Mouse (Mus musculus): ENCODE results near the gene Brox.
A peak's percentile ranks its signal among the peaks of the same experiment; 100 is the strongest.
"Not testable (repeated sequence)": the region's sequence is repeated elsewhere in the genome, so short reads cannot be mapped to it uniquely, and the experiment has no call there.

The Brox gene

DNA sequence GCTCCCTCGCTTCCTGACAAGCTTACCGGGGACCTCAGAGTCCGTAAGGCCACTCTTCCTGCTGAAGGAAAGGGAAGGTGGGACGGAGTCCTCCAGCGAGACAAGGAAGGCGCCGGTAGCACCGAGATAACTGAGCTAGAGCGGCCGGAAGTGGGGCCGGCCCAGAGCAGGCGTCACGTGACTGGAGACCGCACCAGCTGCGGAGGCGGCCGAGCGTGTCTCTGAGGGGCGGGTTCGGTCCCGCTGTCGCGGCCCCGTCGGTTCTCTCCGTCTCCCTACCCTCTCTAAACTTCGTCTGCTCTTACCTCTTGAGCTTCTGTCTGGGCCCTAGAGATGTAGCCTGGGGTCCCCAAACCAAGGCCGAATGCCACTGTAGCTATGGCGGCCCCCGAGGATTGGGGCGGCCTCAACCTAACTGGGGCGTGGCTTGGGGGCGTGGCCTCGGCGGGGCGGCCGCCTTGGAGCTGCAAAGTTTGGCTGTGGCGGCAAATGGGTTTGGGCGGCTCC lies at the start of gene Brox:
Brox (minus strand) TSS at position 393 of the 507 bp plus-strand sequence.
- DNase-seq = peak; percentile 94

- no peak for DNase-seq
These were observed 48.7 kb upstream of the Brox start for GRCm38 (mm10) chr1:183345817-183346195.

- DNase-seq = peak; percentile 76
These were observed 48.1 kb upstream of the Brox start for GRCm38 (mm10) chr1:183344886-183345816.

DNA sequence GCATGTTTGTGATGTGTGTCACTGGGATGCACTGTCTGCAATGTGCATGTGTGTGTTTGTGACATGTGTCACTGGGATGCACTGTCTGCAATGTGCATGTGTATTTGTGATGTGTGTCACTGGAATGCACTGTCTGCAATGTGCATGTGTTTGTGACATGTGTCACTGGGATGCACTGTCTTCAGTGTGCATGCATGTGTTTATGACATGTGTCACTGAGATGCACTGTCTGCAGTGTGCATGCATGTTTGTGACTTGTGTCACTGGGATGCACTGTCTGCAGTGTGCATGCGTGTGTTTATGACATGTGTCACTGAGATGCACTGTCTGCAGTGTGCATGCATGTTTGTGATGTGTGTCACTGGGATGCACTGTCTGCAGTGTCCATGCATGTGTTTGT lies 45.8 kb upstream of the Brox start:
- DNase-seq = not testable (repeated sequence)

DNA sequence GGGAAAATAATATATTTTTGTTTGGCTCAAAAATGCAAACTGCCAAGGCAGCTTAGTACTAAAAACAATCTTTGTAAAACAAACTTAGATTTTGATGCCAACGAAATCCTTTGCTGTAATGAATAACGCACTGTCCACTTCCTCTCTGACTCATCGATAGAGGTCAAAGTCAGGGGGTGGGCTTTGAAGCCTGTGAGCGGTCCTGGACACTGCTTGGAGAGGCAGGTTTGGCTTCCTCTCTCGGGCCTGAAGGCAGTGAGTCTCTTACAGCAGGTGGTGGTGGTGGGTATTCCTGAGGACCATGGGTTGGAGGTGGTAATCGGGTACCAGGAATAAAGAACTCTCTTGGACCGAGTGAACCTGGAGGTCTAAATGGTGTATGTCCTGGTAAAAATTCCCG lies 30.1 kb upstream of the Brox start:
- no peak for DNase-seq

- no peak for DNase-seq
These were observed 27.4 kb upstream of the Brox start for GRCm38 (mm10) chr1:183324433-183324832.

DNA sequence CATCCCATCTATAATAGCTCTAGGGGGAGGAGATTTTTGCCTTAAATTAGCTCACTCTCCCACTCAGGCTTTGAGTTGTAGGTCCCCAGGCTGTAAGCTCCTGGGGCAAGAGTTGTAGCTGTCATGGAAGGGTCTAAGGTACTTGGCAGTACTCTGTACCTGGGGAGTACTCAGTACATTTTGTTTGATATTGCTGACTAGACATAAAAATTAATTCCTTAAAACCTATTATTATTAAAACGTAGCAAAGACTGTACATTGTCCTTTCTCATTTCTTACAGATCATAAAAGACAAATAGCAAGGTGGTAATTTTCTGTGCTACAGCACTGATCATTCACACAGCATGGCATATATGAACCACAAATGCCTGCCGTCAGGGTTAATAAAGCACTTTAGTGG lies 26.9 kb upstream of the Brox start:
- no peak for DNase-seq

- DNase-seq = not testable (repeated sequence)
These were observed 25.4 kb upstream of the Brox start for GRCm38 (mm10) chr1:183322496-183322895.

DNA sequence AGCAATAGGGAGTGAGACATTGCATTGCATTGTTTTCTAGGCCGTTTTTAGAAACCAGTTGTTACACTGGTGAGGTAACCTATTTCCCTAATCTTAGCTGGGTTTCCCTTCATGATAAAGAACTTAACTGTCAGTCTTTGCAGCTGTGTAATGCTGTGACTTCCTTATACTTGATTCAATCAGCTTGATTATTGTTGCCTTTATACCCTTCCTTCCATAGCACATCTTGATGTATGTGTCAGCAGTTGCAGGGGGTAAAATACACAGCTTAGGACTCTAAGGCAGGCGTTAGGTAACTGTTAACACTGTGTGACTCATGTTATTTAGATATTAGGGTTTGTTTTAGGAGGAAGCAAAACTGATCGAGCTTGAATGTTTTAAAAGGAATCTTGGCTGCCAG lies 23.6 kb upstream of the Brox start:
- DNase-seq = no peak

GRCm38 (mm10) chr1:183315783-183316182 lies 18.7 kb upstream of the Brox start:
- no peak for DNase-seq

DNA sequence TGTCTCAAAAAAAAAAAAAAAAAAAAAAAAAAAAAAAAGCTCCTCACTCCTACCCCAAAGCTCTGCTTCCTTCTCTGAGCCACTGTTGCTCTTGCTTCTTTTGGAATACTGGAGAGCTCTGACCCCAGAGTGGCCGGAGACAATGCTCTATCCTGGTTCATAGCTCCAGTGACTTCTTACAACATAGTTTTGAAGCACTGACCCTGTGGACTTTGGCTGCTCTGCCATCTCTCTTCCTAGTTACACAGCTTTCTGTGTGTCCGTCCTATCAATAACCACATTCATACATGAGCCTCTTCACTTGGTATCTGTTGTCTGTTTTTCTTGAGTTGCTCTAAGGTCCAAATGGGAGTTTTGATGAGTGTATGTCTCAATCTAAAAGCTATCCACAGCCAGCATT lies 15.0 kb upstream of the Brox start:
- no peak for DNase-seq

GRCm38 (mm10) chr1:183309601-183310000 lies 12.5 kb upstream of the Brox start:
- DNase-seq = not testable (repeated sequence)

DNA sequence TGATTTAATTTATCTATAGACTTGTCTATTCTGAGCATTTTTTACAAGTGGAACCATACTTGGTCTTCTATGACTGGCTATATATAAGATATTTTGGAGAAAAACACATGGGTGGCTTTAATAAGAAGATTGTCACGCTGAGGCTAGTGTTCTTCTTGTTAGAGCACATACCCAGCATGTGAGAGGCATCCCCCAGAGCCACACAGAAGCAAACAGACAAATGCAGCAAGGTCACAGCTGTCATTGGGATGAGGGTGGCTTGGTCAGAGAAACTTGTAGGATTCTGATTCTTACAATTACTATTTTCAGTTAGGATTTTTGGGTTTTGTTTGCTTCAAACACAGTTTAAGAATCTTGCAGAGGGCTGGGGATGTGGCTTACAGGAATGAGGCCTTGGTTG lies 11.4 kb upstream of the Brox start:
- no peak for DNase-seq

GRCm38 (mm10) chr1:183307555-183307954 lies 10.5 kb upstream of the Brox start:
- no peak for DNase-seq

- DNase-seq = peak; percentile 89
These were observed 2.1 kb upstream of the Brox start for GRCm38 (mm10) chr1:183299161-183299560.

DNA sequence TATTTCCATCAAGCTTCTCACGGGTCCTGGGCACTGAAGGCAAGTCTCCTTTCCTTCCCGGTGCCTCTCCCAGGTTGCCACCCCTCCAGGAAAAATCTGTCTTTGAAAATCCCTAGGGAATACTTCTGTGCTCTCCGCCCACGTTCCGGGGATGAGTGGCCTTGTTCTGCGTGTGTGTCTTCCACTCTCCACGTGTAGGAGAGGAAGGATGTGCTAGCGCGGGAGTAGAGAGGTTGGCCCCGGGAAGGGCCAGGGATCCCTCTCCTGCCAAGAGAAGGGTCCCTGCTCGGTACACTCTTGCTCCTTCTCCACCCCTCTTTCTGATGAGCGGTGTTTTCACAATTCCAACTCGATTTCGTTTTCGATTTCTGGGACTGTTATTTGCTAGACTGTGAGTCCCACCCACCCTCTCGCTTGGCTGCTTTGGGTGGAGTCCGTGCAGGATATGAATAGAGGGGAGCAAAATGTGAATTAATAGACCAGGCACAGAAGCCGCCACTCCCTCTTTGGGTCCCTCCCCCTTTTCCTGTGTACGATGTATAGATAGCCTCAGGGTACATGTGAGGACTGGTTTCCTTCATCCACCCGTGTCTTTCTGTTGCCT lies 919 bp upstream of the Brox start:
- DNase-seq = peak; percentile 11

GRCm38 (mm10) chr1:183297473-183297885 lies 410 bp upstream of the Brox start:
- DNase-seq = peak; percentile 55

- no peak for DNase-seq
These were observed 604 bp downstream of the Brox start, which contains the start of gene Aida for GRCm38 (mm10) chr1:183296465-183296864. Gene Aida, plus strand, starts transcription at chr1:183296590.

DNA sequence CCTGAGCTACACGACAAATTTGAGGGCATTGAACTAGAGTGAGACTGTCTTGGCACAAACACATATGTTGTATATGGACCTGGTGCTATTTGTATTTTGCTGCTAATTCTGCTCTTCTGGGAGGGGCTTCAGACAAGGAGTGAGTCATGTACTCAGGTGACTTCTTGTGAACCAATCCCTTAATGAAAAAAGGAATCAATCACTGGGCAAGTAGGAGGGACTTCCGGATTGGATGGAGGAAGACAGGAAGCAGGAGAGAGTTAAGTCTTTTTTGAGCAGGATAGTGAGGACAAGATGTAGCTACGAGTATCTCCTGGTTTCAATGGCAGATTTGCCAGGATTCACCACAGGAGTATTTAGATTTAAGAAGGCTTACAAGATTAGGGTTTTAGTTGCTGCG lies 7.5 kb downstream of the Brox start:
- no peak for DNase-seq

- DNase-seq = no peak
These were observed 8.7 kb downstream of the Brox start for GRCm38 (mm10) chr1:183288351-183288750.

DNA sequence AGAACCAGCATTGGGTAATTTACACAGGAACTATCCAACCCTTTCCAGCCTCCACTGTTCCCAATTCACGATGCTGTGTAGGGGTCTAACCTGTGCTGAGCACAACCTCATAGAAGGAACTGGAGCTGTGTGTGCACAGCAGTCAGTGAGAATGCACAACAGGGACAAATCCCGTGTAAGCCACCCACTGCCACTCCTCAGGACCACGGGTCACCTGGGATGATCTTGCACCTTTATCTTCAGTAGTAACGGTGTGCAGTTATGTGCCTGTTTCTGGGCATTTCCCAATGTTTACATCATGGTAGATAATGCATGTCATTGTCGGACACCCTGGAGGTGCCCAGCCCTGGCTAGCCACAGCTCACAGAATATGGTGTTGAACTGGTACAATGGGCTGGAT lies 21.3 kb downstream of the Brox start:
- no peak for DNase-seq

GRCm38 (mm10) chr1:183274385-183274784 lies 22.7 kb downstream of the Brox start:
- no peak for DNase-seq

GRCm38 (mm10) chr1:183272867-183273818 lies 23.9 kb downstream of the Brox start:
- DNase-seq = no peak
